Mouse (Mus musculus) C2C12 (cell line): ENCODE measurements at regions not wholly inside any gene's neighbourhood (a gene's known extent, or its start where the extent isn't known, plus 50 kb on each side); places are given as distances from the start of the nearest gene placed in this dataset.

ENCODE experiments used
- CTCF ChIP-seq: IDR thresholded peaks from one replicate; pipeline ENCODE4 v1.5.1; 2011; ENCODE audit not compliant: control insufficient read depth, insufficient read depth, insufficient read length
- USF1 ChIP-seq: IDR thresholded peaks from one replicate; pipeline ENCODE4 v1.6.1; 2011; ENCODE audit warnings: low read depth, mild to moderate bottlenecking, control low read depth, moderate library complexity

- TF ChIP-seq CTCF: no peak
- TF ChIP-seq USF1: no peak
Measured at GRCm38 (mm10) chr4:62806786-62807185, 158.6 kb upstream of the Zfp618 start.
